Mouse (Mus musculus): Measurements from ENCODE around the gene Pgm1.

GRCm38 (mm10) chr4:99947192-99947591 is 18.0 kb downstream of the Pgm1 start:
- TF ChIP-seq CTCF (IDR thresholded peaks at IDR 0.05; ENCODE audit: extremely low read depth, insufficient read depth, insufficient read length, insufficient replicate concordance) (no peak), POLR2A (IDR thresholded peaks at IDR 0.05; ENCODE audit: low read depth, low read length) (no peak)
